ENCODE assay signal across 18 mouse cellular contexts in the genomic region with DNA sequence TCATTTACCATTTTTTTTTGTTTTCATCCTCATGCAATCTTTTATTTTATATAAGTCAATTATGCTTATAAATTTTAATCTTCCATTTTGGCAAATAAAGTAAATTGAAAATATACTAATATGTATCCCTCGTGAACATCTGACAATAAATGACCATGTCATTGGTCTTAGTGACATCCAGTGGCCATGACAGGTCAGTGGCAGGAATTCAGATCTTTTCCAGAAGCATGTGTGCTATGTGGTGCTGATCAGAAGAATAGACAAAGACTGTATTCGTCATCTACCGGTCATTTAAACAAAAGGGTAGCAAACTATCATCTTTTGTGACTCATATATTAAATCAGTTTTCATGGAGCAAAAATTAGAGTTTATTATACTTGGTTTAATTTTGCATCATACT.
"Had no signal": no experiment of that assay in that cellular context is flagged by ENCODE, and none has a peak within 500 bp of the region (broad histone marks: within the 10 kb centered on the region; RNA-seq: fewer than 3 reads in every experiment).

No protein-coding gene starts in this region.

- H3K9me3 ChIP-seq: liver, embryonic 13.5 days; midbrain, embryonic 12.5 days had no signal

- H3K4me3 ChIP-seq: left cerebral cortex, adult 2 months; liver, embryonic 13.5 days; midbrain, embryonic 12.5 days had no signal

- H3K9ac ChIP-seq: liver, embryonic 13.5 days; lung, embryonic 14.5 days; midbrain, embryonic 12.5 days had no signal

- H3K4me1 ChIP-seq: liver, embryonic 13.5 days; midbrain, embryonic 12.5 days had no signal

- ATAC-seq: lung, postnatal 0 days; midbrain, embryonic 16.5 days had no signal

- H3K27ac ChIP-seq: left cerebral cortex, adult 2 months; liver, embryonic 13.5 days; macrophage; midbrain, embryonic 12.5 days had no signal

- H3K36me3 ChIP-seq: liver, embryonic 13.5 days; midbrain, embryonic 12.5 days had no signal

- H3K4me2 ChIP-seq: liver, embryonic 13.5 days; lung, embryonic 14.5 days; midbrain, embryonic 12.5 days had no signal

- DNase-seq: kidney, adult 11 months; kidney, adult 8-10 months; kidney, postnatal 14 days; kidney, postnatal 4 days; layer of hippocampus, postnatal 36 days; liver, embryonic 13.5 days; lung, embryonic 14.5 days; right cerebral cortex, adult 18-20 months; right cerebral cortex, postnatal 14 days; spleen, adult 18-20 months; thymus, adult 2 months; thymus, postnatal 14 days; thymus, postnatal 4 days had no signal

- H3K27me3 ChIP-seq: liver, embryonic 13.5 days; midbrain, embryonic 12.5 days had no signal
